Mouse (Mus musculus) heart, adult 2 months (tissue): Measurements from ENCODE around the gene Fam178b.
A peak's percentile ranks its signal among the peaks of the same experiment; 100 is the strongest.

Experiments used
- CTCF ChIP-seq: fragments of 200-600 bp; IDR thresholded peaks from 2 replicates; pipeline ENCODE4 v1.8.1; 2022; ENCODE audit warnings: antibody characterized with exemption, mild to moderate bottlenecking, moderate library complexity
- POLR2A ChIP-seq: fragments of 200-500 bp; IDR thresholded peaks from 2 replicates; pipeline ENCODE4 v1.6.1; 2011; ENCODE audit warnings: mild to moderate bottlenecking, low read depth, low read length, control low read depth; ENCODE audit not compliant: insufficient read depth

GRCm38 (mm10) chr1:36554633-36555399, 128.2 kb downstream of the Fam178b start:
- no peak for TF ChIP-seq CTCF
- TF ChIP-seq POLR2A = 0 out of 2 replicates have a peak, but pooled peaks have one; percentile 15
